8 mouse cellular contexts compared by ENCODE assay signal in genomic region chr4:41468396-41469080, GRCm38 (mm10). TPM values are rescaled to one million over a fixed set of nuclear protein-coding genes. Genes with fewer than 3 reads are reported as not detected.
DNase-seq lines count a peak whose midpoint lies in the region; ATAC-seq lines count a peak whose summit lies in the region.

No protein-coding gene starts in this region.

- no peaks in the 10 kb centered on the region; the same call in 1 of the 2 replicates for H3K4me1 ChIP-seq in heart, embryonic 11.5 days (ENCODE audit: control insufficient read depth, insufficient read depth, low read length)
- H3K4me1 ChIP-seq in embryonic facial prominence, embryonic 11.5 days (ENCODE audit: control insufficient read depth, insufficient read depth, low read length), result no peaks in the 10 kb centered on the region
- H3K4me1 ChIP-seq in liver, embryonic 11.5 days (replicated peaks; ENCODE audit: control insufficient read depth, insufficient read depth, low read length), result no peaks in the 10 kb centered on the region

- H3K27me3 ChIP-seq in heart, embryonic 11.5 days (ENCODE audit: control insufficient read depth, insufficient read depth, low read length), result no peaks in the 10 kb centered on the region
- H3K27me3 ChIP-seq in embryonic facial prominence, embryonic 11.5 days (ENCODE audit: control insufficient read depth, insufficient read depth, low read length), result no peaks in the 10 kb centered on the region
- H3K27me3 ChIP-seq in liver, embryonic 11.5 days (replicated peaks; ENCODE audit: control insufficient read depth, insufficient read depth, low read length), result no peaks in the 10 kb centered on the region

- no peak overlapping the region for H3K4me2 ChIP-seq in heart, embryonic 11.5 days
- no peak overlapping the region for H3K4me2 ChIP-seq in embryonic facial prominence, embryonic 11.5 days (ENCODE audit: low read depth, low read length)
- no peak overlapping the region for H3K4me2 ChIP-seq in liver, embryonic 11.5 days

- ATAC-seq in heart, embryonic 11.5 days (replicated peaks; ENCODE audit: insufficient number of reproducible peaks, low FRiP score, low TSS enrichment), result no peak
- ATAC-seq in embryonic facial prominence, embryonic 11.5 days (replicated peaks; ENCODE audit: insufficient number of reproducible peaks, low FRiP score, low TSS enrichment, low read depth), result no peak
- ATAC-seq in liver, embryonic 11.5 days (replicated peaks; ENCODE audit: low FRiP score), result no peak

- no peak overlapping the region for H3K27ac ChIP-seq in heart, embryonic 11.5 days (ENCODE audit: low read depth, low read length)
- no peak overlapping the region for H3K27ac ChIP-seq in embryonic facial prominence, embryonic 11.5 days (replicated peaks; ENCODE audit: low read depth, low read length)
- H3K27ac ChIP-seq in liver, embryonic 11.5 days (ENCODE audit: low read depth, low read length), result no peak overlapping the region

- H3K4me3 ChIP-seq in heart, embryonic 11.5 days (ENCODE audit: low read depth, low read length), result no peak overlapping the region
- no peak overlapping the region for H3K4me3 ChIP-seq in embryonic facial prominence, embryonic 11.5 days (ENCODE audit: low read depth, low read length)
- H3K4me3 ChIP-seq in liver, embryonic 11.5 days (ENCODE audit: low read depth, low read length), result no peak overlapping the region

- DNase-seq in heart, adult 11 months, result peak; percentile 93
- DNase-seq in 416B (ENCODE audit: low read depth), result peak; percentile 83
- DNase-seq in adrenal gland, postnatal 10 days, result peak; percentile 74
- DNase-seq in embryonic facial prominence, embryonic 11.5 days (ENCODE audit: low spot score), result peak; percentile 80
- DNase-seq in induced T-regulatory cell, adult 2 months (ENCODE audit: low read depth), result peak; percentile 66
- peak; percentile 35 for DNase-seq in liver, embryonic 11.5 days (ENCODE audit: low spot score)
- peak; percentile 40 for DNase-seq in skeletal muscle tissue, adult 2 months (ENCODE audit: low read depth, low spot score)

- no peak overlapping the region for H3K9ac ChIP-seq in heart, embryonic 11.5 days (ENCODE audit: low read depth, low read length)
- no peak overlapping the region for H3K9ac ChIP-seq in embryonic facial prominence, embryonic 11.5 days (replicated peaks; ENCODE audit: low read length)
- no peak overlapping the region for H3K9ac ChIP-seq in liver, embryonic 11.5 days (ENCODE audit: low read depth, low read length)

- WGBS in heart, embryonic 11.5 days (ENCODE audit: insufficient replicate concordance), result 60% methylated on average over 17 of the region's 17 CpGs
- WGBS in embryonic facial prominence, embryonic 11.5 days, result 60% methylated on average over 17 of the region's 17 CpGs
- WGBS in liver, embryonic 11.5 days, result 56% methylated on average over 17 of the region's 17 CpGs

- no peaks in the 10 kb centered on the region for H3K9me3 ChIP-seq in heart, embryonic 11.5 days (replicated peaks; ENCODE audit: control insufficient read depth, low read length)
- no peaks in the 10 kb centered on the region for H3K9me3 ChIP-seq in embryonic facial prominence, embryonic 11.5 days (replicated peaks; ENCODE audit: control insufficient read depth, low read length)
- no peaks in the 10 kb centered on the region for H3K9me3 ChIP-seq in liver, embryonic 11.5 days (ENCODE audit: control insufficient read depth, low read length)

- H3K36me3 ChIP-seq in heart, embryonic 11.5 days (ENCODE audit: control insufficient read depth, insufficient read depth, low read length), result no peaks in the 10 kb centered on the region
- H3K36me3 ChIP-seq in embryonic facial prominence, embryonic 11.5 days (replicated peaks; ENCODE audit: control insufficient read depth, insufficient read depth, low read depth, low read length), result no peaks in the 10 kb centered on the region
- H3K36me3 ChIP-seq in liver, embryonic 11.5 days (ENCODE audit: control insufficient read depth, insufficient read depth, low read length), result no peaks in the 10 kb centered on the region

RNA-seq across cellular contexts. Expression of gene Nudt2, which starts 3.6 kb away (rescaled TPM):
- polyA plus RNA-seq in heart, embryonic 11.5 days (2014; fragmentation: Nextera tagmentation; extraction: Ambion mirVana), result 45.0 and 46.4 TPM in 2 replicates
- total RNA-seq in adrenal gland, postnatal 10 days (2021), result 10 to 100 TPM; 30.2 to 30.9 TPM
- 59.7 and 62.3 TPM in 2 replicates for polyA plus RNA-seq in embryonic facial prominence, embryonic 11.5 days (2014; fragmentation: Nextera tagmentation; extraction: Ambion mirVana)
- 45.5 and 49.0 TPM in 2 replicates for polyA plus RNA-seq in liver, embryonic 11.5 days (2014; fragmentation: Nextera tagmentation; extraction: Ambion mirVana)

RNA-seq across cellular contexts. Expression of gene Kif24, which starts 3.9 kb away (rescaled TPM):
- 3.7 and 6.6 TPM in 2 replicates for polyA plus RNA-seq in heart, embryonic 11.5 days (2014; fragmentation: Nextera tagmentation; extraction: Ambion mirVana)
- 1 to 10 TPM; 2.8 to 4.5 TPM for total RNA-seq in adrenal gland, postnatal 10 days (2021)
- polyA plus RNA-seq in embryonic facial prominence, embryonic 11.5 days (2014; fragmentation: Nextera tagmentation; extraction: Ambion mirVana), result 8.7 and 10.1 TPM in 2 replicates
- polyA plus RNA-seq in liver, embryonic 11.5 days (2014; fragmentation: Nextera tagmentation; extraction: Ambion mirVana), result 6.2 and 8.6 TPM in 2 replicates

RNA-seq across cellular contexts. Expression of gene AI464131, which starts 34.3 kb away (rescaled TPM):
- 2.9 and 3.2 TPM in 2 replicates for polyA plus RNA-seq in heart, embryonic 11.5 days (2014; fragmentation: Nextera tagmentation; extraction: Ambion mirVana)
- 10 to 100 TPM; 13.3 to 17.4 TPM for total RNA-seq in adrenal gland, postnatal 10 days (2021)
- 9.7 and 11.4 TPM in 2 replicates for polyA plus RNA-seq in embryonic facial prominence, embryonic 11.5 days (2014; fragmentation: Nextera tagmentation; extraction: Ambion mirVana)
- 1.5 TPM in 2 replicates for polyA plus RNA-seq in liver, embryonic 11.5 days (2014; fragmentation: Nextera tagmentation; extraction: Ambion mirVana)

RNA-seq across cellular contexts. Expression of gene 1110017D15Rik, which starts 48.6 kb away (rescaled TPM):
- polyA plus RNA-seq in heart, embryonic 11.5 days (2014; fragmentation: Nextera tagmentation; extraction: Ambion mirVana), result not detected in 2 replicates
- total RNA-seq in adrenal gland, postnatal 10 days (2021), result under 1 TPM in 1 of 2 experiments, not detected in 1; 0.45 TPM
- 6.3 and 6.4 TPM in 2 replicates for polyA plus RNA-seq in embryonic facial prominence, embryonic 11.5 days (2014; fragmentation: Nextera tagmentation; extraction: Ambion mirVana)
- 0.43 TPM in 1 of 2 replicates, not detected in the other for polyA plus RNA-seq in liver, embryonic 11.5 days (2014; fragmentation: Nextera tagmentation; extraction: Ambion mirVana)

Comparison
In these comparisons a context has a peak if more than half of its experiments do, and no peak if none do; other contexts are left out.
1. DNase-seq: peak in every context shown above with its lines; median percentile 93 in heart, adult 11 months; 83 in 416B; 80 in embryonic facial prominence, embryonic 11.5 days; 74 in adrenal gland, postnatal 10 days; 66 in induced T-regulatory cell, adult 2 months; 40 in skeletal muscle tissue, adult 2 months; 35 in liver, embryonic 11.5 days.